Mouse (Mus musculus) cerebellum, adult 8-10 months (tissue): ENCODE measurements at regions not wholly inside any gene's neighbourhood (a gene's known extent, or its start where the extent isn't known, plus 50 kb on each side); places are given as distances from the start of the nearest gene placed in this dataset.
"Not testable (repeated sequence)": the region's sequence is repeated elsewhere in the genome, so short reads cannot be mapped to it uniquely, and the experiment has no call there.

Experiments
- DNase-seq: peaks from one replicate; pipeline ENCODE4 v3.0.0; 2022

DNA sequence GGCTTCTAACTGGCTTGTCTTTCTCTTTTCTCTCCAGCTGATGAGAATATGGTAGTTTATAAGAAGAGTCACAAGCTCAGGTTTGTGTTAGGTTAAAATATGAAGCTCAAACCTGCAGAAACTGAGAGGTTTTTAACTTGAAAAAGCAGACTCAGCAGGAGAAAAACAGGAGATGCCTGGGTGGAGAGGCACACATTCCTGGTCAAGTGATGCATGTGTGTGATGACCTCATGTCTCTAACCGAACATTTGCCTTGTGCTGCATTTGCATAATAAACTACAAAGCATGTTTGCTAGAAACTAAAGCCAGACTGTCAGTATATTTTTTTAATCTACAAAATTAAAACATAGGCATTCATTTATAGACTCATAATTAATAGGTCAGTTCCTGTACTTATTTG, 182.2 kb upstream of the Ctso start:
- no peak for DNase-seq

GRCm38 (mm10) chr3:81752955-81753354, 179.4 kb upstream of the Ctso start:
- DNase-seq, result no peak

- DNase-seq, result no peak
Observed at GRCm38 (mm10) chr3:81760383-81760782, 172.0 kb upstream of the Ctso start.

DNA sequence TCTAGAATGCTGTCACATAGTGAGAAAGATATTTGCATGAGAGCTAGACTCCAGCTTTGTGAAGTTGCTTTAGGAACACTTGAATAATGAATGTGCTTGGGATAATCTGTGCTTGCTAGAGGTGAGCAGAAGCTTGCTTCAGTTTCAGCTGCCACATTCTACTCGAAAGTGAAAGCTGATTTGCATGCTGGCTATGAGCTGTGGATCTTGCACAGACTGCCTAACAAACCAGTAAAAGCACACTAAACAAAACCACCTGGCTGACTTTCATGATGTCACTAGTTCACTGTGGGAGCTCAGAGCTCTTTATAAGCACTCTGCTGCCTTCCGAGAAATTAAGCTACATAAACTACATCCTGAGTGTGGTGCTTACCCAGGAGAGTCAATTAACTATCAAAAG, 171.5 kb upstream of the Ctso start:
- no peak for DNase-seq

DNA sequence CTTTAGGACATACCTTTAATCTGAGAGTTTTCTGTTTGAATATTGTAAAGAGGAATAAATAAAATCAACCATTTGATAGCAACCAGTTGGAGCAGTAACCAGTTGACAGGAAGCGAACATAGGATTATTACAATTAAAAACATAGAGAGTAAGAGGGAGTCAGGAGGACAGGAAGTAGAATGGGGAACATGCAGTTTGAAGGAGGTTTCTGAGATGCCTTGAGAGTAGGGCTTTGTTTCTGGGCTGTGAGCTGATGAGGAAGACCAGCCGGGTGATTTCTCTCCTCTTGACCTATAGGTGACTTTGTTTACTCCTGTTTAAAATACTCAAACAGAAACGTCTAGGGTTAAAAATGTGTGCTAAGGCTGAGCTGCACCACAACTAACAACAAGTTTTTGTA, 160.6 kb upstream of the Ctso start:
- no peak for DNase-seq

DNA sequence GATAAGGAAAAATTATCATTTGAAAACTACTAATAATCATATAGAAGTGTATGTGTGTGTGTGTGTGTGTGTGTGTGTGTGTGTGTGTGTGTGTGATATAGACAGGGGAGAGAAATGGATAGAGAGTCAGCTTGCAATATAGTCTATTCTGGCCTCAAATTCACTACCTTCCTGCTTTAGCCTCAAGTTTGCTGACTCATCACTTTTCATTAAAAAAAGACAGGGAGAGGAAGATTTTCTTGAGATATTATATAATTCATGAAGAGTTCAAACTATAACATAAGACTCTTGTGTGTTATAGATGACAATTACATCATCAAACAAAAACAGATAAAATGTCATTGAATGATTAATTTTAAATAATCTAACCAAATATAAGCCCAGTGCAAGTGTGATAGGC, 159.4 kb upstream of the Ctso start:
- DNase-seq, result no peak

DNA sequence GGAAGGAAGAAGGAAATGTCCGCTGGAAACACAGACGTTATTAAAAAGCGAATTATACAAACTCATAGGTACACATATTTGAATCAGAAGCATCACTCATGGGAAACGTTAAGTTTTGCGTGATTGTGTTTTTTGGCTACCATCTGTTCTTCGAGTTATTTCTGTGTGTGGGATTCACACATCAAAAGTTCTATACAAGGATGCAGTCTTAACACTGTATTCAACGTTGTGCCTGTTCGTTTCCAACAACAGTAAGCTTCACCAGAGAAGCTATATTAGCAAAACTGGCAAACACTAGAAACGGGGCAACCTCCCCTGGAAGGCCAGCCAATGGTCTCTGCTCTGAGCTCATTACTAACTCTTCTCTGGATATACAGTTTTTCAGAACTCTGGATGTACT, 150.3 kb upstream of the Ctso start:
- DNase-seq, result no peak

DNA sequence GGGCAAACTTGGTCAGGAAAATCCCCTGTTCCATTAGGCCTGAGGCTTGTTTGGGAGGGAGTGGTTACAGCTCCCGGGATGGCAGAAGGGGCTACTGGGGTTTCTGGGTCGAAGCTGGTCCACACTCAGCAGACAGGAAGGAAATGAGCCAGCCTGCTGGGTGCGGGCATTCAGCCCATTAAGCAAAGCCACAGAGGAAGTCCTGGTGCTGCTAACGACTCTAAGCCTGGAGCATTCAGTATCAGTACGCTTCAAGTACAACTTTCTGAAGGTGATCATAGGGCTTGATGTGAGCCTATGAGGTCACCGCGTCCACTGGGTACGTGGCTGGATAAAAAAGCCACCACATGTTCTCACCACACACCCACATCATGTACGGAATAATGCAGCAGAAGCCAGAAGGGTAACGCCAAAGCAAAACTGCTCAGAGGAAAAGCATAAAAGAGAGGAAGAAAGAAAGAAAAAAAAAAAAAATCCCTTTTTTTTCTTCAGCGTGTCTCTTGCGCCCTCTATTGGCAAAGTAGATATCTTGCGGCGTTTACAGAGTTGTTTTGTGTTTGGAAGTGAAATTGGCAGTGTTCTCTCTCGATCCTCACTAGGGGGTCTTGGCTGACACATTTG, 149.4 kb upstream of the Ctso start:
- peak; percentile 4 for DNase-seq

DNA sequence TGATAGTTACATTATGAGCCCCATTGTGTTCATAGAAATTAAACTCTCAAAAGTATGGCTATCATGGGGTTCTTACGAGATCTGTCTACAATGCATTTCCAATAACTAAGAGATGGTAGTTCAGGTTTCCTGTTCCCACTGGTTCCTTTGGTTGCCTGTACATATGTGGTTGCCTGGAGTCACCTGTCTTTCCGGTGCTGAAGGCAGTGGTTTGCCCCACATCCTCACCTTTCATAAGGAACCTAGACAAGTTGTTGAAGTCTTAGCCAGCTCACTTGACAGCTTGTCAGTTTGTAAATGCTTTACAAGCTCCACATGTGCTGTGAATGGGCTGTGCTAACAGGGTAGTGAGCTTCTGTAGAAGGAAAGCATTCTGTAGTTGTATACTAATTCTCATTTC, 143.5 kb upstream of the Ctso start:
- no peak for DNase-seq

GRCm38 (mm10) chr3:81789664-81790063, 142.7 kb upstream of the Ctso start:
- no peak for DNase-seq

DNA sequence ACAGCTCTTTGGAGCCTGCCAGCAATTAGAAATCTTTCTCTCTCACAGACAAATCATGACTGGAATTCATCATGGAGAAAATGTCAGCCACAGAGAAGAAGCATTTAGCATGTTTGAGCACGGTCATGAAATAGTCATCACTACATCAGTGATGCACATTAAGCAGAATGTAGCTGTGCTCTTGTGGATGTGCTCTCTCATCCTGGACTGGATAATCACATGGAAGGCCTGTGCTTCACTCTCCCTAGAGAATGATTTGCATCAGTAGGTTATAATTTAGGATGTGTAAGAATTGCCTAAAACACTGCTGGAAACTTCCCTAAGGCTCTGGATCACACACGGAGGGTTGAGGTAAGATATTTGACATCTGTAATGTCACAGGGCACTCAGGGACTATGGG, 130.3 kb upstream of the Ctso start:
- DNase-seq, result no peak

GRCm38 (mm10) chr3:81805745-81806144, 126.7 kb upstream of the Ctso start:
- no peak for DNase-seq

DNA sequence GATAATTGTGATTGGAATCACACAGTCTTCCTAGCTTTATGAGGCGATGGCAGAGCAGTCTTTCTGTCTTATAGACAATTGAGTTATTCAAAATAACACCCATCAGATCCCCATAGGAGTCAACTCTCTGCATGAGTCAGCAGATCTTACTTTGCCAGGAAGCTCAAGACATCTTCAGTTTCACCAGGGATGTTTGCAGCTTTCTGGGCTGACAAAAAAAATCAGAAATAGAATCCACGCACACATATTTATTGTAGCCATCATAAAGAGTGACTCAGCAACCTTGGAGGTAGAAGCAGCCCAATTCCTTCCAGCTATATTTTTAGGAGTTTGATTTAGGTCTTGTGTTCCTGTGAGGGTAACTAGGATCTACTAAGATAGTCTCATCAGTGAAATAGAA, 122.8 kb upstream of the Ctso start:
- DNase-seq, result no peak

DNA sequence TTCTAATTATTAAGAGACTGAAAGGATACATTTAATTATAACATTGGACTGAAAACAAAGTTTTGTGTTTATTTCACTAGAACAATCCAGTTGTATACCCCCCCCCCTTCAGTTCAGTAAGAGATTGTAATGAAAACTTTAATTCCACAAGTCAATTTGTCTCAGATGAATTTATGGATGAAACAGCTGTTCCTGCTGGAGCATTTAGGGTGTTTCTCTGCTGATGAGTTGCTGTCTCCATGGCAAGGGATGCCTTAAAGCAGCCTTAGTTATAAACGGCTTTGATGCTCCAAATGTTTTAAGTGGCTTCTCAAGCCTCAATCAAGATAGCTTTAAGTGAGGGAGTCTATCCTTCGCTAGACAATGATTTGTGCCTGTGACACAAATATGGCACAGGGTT, 112.1 kb upstream of the Ctso start:
- no peak for DNase-seq

DNA sequence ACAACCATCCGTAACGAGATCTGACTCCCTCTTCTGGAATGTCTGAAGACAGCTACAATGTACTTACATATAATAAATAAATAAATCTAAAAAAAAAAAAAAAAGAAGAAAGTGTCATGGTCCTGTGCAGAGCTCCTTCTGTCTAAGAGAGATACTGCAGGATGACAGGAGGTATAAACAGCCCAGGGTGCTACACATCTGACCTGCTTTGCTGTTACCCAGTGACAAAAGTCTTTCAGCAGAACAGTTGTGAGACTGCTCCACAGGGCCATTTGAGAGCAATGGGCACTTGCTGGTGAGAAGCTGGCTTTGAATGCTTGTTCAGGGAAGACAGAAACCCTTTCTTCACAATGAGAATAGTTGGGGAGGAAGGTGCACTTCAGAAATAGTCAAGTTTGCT, 102.9 kb upstream of the Ctso start:
- DNase-seq, result no peak

DNA sequence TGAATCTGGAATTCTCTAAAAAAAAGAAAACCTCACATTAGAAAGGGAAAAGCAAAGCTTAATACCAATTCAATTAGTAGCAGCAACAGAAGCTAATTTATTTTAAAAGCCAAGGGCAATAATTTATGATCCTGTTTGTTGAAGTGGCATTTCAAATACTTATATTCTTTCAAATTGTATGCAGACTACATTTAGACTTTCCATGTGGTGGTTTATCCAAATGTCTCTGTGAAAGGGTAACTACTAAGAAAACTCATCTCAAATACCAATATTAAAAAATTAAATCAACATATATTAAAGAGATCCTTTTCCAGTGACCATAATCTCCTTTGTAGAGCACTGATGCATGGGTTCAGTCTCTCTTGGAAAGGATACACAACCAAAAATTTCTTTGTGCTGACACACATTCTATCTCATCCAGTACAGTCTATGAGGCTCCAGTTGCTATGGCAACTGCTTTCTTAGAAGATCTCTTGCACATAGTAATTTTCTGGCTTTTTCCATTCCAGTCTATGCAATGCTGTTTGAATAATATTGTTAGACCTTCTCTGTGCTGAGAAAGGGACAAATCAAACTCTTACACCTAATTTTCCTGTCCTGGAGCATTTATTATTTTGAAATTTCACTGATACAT, 102.3 kb upstream of the Ctso start:
- DNase-seq, result no peak

DNA sequence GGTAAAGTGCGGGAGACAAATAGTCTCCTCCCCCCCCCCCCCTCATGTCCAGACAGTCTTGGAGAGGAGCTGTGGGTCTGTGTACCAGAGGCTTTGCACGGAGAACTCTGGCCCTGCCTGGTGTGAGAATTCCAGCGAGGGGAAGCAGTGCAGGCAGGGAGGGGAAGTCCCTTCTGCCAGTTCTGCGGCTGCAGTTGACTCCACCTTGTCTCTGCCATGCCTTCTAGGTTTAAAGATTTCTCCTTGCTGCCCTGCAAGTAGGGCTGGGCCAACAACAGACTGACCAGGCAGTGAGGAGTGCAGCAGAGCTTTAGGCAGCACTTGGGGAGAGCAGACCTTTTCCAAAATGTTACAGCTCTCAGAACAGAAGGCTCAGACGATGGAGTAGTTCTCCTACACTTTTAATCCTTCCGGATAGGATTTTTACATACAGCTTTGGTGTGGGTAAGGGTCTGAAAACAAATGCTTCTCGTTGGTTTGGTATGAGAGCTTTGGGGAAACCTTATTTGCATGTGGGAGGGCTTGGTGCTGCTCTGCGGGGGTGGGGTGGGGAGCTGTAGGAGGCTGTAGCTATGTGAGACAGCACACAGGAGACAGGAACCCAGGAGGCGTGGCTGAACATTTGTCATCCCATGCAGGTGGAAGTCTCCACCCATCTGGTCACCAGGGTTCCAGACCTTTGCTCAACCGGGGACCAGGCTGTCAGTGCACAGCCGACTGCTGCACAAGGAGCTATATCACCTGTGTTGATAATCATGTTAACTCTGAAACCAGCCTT, 96.8 kb upstream of the Ctso start:
- DNase-seq, result no peak

DNA sequence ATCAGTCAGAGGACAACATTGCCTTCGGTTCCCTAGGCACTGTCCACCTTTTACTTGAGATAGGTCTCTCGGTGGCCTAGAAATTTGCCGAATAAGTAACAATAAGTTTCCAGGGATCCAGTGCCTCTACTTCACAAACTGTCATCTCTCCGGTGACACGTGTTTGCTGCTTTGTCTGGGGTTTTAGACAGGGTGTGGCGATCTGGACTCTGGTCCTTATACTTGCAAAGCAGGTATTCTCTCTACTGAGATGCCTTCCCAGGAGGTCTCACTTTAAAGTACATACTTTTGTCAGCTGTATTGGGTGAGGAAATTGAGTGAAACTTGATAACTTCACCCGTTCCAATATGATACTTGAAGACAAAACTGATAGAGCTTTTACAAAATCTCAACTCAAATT, 95.9 kb upstream of the Ctso start:
- DNase-seq, result no peak

- DNase-seq, result not testable (repeated sequence)
Observed at GRCm38 (mm10) chr3:81838121-81838520, 94.3 kb upstream of the Ctso start.

DNA sequence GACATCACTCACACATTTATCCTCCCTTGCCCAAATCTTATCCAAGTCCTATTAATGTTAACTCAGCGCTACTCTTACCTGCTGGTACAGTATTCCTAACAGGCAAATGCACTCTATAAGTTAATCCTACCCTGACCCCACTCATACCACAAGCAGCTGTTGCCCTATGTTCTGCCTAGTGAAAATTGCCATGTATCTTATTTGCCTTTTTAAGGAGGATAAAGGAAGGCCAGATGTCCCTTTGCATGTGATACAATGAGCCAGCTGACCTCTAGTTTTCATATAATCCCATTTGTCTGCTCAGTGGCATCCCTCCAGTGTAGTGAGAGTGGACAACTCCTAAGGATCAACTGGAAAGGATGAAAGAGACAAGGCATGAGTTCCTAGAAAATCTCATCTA, 67.9 kb upstream of the Ctso start:
- no peak for DNase-seq
